Mouse (Mus musculus) bone marrow macrophage, adult 2 months (primary cell): Measurements from ENCODE around the gene Haus5.

ENCODE experiments used
- CTCF ChIP-seq: IDR thresholded peaks from 2 replicates; pipeline ENCODE4 v1.5.1; 2012; ENCODE audit warnings: low read depth, mild to moderate bottlenecking, low read length, moderate library complexity
- POLR2A ChIP-seq: IDR thresholded peaks from 2 replicates; pipeline ENCODE4 v1.6.1; 2012; ENCODE audit warnings: mild to moderate bottlenecking, low read depth, low read length, borderline replicate concordance

DNA sequence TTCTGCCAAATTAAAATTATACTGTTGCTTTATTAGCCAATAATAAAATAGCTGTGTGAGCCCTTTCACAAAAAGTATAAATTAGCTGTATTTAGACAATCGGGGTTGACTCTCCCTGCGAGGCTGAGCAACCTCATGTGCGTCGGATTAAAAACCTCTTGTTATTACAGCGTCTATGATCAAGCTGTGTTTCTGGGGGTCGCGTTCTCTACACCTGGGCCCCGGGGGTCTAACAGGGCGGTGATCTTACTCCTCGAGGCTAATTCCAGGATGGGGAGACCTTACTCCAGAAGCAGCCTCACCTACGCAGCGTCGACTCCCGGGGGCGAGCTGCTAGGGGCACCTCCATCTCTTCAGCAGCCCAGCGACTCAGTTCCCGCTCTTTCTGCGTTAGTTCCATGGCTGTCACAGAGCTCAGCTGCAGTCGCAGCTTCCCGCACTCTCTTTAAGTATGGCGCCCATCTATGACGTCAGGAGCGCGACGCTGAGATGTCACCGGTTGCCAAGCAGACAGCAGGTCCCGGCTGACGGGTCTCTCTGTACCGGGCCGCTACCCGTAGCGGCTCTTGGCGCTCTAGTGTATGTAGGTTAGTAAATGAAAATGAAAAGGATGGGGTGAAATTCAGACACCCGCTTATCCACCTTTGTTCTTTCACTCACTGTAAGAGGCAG, at the start of gene Haus5:
- TF ChIP-seq CTCF (no peak), POLR2A (no peak)
